Mouse (Mus musculus) lung, adult 2 months (tissue): Measurements from ENCODE around the gene Abcb1b.

Experiments
- CTCF ChIP-seq: fragments of 200-500 bp; IDR thresholded peaks from 2 replicates; pipeline ENCODE4 v1.5.1; 2011; ENCODE audit warnings: mild to moderate bottlenecking, low read length, control low read depth; ENCODE audit not compliant: insufficient read depth
- POLR2A ChIP-seq: fragments of 200-500 bp; IDR thresholded peaks from 2 replicates; pipeline ENCODE4 v1.6.1; 2011; ENCODE audit warnings: low read depth, mild to moderate bottlenecking, control low read depth, low read length, borderline replicate concordance; ENCODE audit errors: extremely low read depth

DNA sequence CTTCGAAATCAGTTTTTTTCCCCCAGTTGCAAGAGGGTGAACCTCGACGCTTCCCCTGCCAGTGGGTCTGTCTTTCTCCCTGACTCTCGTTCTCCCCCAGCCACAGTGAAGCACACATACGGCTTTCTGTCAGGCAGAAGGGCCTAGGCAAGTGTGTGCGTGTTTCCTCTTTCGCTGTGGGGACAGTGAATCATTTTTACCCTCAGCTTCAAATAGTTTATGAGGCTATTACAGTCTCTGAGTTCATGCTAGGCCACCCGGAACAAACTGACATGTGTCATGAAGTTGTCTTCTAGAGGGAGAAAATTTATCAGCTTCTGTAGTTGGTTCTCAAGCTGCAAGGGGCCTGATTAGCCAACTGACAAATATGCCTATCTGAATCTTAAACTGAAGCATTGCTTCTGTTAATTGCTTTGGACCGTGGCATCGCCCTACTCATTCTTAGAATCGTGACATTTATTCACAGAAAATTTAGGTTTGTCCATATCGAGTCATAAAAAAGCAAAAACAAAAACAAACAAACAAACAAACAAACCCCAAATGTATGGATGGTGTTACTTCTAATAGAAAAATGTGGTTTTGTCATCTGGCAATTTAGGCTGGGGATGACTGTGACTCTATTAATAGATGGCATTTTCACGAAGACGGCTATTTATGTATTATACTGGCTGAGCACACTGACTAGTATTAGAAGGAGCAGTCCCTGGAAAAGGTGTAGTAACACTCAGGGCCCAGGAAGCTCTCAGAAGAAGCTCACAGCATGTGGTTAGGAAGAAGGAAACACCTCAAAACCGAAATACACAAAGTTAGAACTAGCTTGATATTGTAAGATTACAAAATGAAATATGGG, 96.9 kb downstream of the Abcb1b start:
- no peak for TF ChIP-seq CTCF
- no peak for TF ChIP-seq POLR2A
